Mouse (Mus musculus) kidney, adult 11 months (tissue): ENCODE measurements at regions not wholly inside any gene's neighbourhood (a gene's known extent, or its start where the extent isn't known, plus 50 kb on each side); places are given as distances from the start of the nearest gene placed in this dataset.
"Not testable (repeated sequence)": the region's sequence is repeated elsewhere in the genome, so short reads cannot be mapped to it uniquely, and the experiment has no call there.

Experiments used
- DNase-seq: peaks from one replicate; pipeline ENCODE4 v3.0.0; 2022

DNA sequence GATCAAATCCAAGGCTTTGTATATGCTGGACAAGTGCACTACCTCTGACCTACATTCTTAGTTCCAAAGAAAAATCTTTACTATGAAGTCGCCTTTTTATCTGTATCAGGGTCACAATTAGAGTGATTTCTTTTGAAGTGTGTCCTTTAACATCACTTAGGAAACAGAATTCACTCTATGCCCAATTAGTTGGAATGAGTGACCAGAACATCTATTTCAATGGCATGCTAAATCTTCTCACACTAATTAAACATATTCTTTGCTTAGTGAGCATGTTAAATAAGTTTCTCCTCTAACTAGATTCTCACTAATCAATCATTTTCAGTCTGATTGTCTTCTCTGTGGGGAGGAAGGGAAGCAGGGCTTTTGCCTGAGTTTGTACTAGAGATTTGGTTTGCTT, 84.9 kb downstream of the Arl6ip6 start:
- no peak for DNase-seq

DNA sequence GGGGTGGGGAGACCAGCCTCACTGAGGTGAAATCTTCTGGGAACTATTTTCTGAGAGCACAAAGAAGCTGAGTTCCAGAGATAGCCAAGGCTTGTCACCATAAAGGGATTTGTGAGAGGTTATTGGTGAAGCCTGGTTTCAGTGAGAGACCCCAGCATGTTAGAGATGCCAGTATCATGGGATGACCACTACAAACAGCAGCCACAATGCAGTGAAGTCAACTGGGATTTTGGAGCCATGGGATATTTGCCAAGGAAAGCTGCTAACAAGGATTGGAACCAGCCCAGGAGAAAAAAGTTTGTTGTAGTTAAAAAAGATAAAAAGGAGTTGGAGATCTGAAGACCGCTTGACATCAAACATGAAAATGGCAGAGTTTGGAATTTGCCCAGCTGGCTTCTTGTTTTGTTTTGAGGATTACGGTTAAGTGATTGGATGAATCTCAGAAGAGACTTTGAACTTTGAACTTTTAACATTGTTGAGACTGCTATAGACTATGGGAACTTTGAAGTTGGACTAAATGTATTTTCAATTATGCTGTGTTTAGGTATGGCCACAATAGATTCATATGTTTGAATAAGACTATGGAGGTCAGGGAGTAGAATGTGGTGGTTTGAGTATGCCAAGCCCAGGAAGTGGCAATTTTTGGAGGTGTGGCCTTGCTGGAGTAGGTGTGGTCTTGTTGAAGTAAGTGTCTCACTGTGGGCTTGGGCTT, 110.3 kb downstream of the Arl6ip6 start:
- no peak for DNase-seq

DNA sequence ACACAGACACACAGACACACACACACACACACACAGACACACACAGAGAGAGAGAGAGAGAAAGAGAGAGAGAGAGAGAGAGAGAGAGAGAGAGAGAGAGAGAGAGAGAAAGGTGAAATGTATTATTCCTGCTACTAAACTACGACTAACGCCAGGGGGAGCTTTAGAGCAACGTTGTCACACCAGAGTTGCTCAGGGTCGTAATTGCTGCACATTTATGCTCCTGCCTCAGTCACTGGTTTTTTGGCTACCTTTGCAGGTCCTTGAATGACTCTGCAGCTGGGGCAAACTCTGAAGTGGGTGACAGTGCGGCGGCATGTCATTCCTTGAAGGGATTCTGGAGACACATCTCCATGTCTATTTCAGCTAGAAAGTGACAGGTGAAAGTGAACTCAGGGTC, 139.2 kb downstream of the Arl6ip6 start:
- DNase-seq = no peak

DNA sequence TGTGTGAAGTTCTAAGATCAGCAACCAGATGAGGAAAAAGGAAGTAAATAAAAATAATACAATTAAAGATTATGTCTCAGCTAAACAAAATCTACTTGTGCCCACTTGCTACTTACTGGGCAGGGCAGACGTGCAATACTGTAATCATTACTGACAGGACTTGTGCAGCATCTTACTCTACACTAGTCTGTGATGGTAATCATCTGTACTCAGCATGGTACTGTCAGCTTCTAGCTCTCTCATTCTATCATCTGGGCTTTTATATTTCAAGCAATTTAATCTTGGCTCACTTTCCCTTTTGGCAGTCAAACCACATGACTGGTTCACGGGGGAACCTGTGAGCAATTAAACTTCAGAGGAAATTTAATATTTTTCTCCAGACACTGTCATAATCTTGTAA, 167.5 kb downstream of the Arl6ip6 start:
- DNase-seq = no peak

DNA sequence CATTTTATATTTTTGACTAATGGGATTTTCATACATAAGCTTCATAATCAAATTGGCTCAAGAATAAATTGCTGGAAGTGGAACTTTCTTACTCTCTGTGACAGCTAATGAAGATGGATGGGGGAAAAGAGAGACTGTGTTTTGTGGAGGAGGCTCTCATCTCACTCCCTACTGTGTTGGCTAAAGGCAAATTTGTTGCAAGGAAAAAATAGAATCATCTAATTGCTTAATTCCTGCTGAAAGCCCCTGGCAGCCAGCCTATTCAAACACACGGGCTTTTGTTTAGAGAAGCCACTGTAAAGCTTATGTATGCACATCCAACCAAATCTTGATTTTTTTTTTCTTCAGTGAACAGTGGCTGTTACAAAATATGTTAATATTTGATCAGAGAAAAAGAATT, 190.8 kb downstream of the Arl6ip6 start:
- DNase-seq = no peak

DNA sequence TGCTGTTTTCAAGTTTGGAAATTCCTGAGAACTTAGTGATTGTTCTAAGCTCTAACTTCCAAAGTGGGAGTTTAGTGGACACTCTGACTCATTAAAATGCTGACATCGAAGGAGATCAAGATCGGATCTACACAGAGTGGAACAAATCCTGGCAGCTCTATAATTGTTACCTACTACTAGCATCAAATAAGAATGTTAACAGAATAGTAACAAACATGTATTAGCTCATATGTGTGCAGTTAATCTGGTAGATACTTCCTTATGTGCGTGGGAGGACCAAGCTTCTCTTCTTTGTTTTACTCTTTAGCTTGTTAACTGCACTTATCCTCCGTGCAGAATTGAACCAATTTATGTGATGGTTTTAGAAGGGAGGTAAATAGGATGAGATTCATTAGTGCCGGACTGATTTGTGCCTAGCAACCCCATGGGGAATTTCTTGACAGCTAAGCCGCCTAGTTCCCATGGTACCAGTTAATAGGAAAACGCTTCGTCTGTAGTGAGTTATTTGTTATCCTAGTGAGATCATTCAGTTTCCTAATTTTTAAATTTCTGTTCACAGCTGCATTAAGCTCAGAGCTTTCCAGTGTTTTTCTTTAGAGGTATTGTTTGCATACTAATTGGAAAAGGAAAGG, 193.1 kb downstream of the Arl6ip6 start:
- DNase-seq = no peak

DNA sequence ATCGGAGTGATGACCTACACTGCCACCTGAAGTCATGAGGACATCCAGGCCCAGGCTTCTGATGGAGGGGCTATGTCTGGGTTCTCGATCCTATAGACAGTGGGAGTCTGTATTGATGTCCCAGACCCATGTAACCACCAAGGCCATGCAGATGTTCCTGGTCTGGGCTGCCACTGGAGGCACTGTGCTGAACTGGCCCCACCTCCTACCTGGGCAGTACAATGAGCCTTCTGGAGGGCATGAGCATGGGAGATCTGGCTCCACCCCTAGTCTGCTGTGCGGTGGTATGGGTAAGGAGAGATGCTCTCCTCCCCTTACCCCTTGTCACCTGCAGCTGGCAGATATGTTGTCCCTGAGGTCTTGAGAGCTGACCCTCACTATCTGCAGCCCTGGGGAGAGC, 197.1 kb downstream of the Arl6ip6 start:
- DNase-seq = no peak

DNA sequence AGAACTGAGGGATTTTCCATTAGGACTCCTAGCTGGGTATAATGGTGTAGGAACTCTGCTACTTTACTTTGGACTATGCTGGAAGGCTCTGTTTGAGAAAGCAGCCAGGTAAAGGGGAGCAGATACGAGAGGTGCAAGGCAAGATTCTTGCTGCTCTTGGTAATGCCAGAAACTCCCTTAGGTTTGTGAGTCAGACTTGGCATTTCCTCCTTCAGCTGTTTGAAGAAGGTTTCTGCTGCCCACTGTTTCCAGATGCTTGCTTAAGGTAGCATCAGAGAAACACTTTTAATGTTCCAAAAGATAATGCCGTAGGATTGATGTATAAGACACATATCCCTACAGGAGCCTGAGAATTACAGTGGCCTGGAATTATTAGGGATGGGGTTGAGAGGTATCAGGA, 222.9 kb downstream of the Arl6ip6 start:
- no peak for DNase-seq

DNA sequence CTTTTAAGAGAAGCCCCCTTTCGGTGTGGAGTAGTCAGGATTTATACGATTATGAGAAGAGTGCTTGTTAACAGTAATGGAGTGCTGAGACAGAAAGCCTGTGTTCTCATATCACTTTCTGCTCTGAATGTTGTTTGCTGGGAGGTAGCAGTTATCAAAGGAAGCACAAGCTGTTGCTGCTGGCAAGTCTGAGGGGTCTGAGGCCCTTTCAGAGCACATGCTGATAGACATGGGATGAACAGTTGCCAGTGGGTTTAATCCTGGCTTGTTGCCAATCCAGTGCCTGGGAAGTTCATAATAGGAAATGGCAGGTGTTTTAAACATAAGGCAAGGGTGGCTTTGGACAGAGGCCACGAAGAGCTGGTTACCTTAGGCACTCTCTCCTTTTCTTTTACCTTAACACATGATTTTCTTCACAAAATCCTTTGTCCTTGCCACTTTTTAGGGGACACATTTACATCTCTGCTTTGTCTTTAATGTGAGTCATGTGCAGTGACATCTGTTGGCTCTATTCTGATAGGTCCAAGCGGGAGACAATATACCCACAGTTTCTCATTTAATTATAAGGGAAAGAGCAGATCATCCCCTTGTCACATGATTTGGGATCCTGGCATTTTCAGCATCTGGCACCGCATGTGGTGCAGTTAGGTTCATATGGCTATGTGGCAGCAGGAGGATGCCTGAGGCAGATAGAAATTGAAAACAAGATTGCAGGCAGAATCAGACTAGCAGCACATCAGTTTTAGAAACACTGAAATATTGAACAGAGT, 245.7 kb downstream of the Arl6ip6 start:
- no peak for DNase-seq

DNA sequence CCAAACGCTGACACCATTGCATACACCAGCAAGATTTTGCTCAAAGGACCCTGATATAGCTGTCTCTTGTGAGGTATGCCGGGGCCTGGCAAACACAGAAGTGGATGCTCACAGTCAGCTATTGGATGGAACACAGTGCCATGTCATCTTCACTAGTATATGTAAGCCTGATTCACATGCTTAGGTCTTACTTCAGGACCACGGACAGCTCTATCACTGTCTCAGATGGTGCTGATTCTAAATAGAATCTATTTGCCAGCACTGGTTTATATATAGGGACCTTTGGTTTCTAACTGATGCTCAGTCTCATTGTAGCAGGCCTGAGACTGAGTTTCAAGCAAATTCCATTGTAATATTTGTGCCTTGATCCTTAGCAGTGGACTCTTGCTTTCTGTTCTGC, 248.8 kb downstream of the Arl6ip6 start:
- DNase-seq = not testable (repeated sequence)

DNA sequence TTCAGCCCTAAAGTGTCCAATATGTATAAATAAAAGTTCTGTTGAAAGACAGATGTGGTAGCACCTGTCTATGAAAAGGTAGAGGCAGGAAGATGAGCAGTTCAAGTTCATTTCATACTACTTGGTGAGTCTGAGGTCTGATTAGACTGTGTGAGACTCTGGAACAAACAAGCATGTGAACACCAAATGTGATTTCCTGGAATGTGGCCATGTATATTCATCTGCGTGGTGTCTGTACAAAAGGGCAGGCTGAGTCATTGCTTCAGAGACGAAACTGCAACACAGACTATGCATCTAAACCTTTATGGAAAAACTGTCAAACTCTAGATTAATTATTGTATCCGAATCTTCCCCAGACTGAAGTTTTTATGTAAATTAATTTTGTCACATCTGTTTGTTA, 268.7 kb downstream of the Arl6ip6 start:
- no peak for DNase-seq

DNA sequence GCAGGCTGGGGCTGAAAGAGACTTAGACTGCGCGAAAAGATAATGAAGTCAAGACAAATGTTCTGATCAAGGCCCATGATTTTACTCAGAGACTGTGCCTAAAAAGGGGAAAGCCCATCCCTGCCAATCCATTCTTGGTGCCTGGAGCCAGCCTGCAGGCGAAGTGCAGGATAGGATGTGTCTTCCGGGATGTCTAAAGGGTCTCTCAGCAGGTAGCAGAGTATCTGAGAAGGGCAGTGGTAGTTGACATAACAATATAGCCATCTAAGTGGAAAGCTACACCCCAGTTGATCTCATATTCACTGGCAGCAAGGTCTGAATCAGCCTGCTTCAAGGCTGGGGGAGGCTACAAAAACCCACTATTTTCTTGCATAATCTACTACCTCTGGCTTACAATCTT, 282.9 kb downstream of the Arl6ip6 start:
- DNase-seq = no peak

DNA sequence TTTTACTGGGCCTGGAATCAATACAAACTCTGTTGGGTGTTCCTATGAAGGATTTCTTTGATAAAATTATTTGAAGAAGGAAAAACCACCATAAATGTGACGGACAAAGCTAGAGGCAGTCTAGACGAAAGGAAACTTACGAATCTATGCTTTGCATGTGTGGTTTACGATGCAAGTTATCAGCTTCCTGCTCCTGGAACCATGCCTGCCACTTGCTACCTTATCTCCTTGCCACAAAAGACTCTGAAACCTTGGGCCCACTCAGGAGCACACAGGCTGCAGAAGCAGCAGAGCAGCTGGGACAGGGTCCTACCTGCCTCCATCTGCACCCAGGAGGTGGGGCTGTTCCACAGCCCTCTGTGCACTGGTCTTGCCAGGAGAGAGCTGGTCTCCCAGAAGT, 287.5 kb downstream of the Arl6ip6 start:
- DNase-seq = not testable (repeated sequence)

DNA sequence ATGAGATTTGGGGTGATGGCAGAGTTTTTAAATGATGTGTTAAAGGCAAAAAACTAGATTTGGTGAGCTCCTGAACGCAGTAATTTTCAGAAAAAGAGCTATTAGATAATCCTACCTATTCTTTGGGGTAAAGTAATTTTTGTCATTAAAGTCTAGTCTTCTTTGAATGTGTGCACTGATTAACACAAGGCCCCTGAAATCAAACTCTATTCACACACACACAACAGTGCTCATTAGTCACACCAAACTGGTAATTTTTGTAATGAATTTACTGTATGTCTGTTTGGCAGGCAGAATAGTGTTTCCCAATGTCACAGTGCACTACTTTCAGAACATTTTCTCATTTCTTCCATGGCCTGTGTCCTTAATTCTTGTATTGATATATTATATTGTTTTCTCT, 296.8 kb downstream of the Arl6ip6 start:
- DNase-seq = no peak

DNA sequence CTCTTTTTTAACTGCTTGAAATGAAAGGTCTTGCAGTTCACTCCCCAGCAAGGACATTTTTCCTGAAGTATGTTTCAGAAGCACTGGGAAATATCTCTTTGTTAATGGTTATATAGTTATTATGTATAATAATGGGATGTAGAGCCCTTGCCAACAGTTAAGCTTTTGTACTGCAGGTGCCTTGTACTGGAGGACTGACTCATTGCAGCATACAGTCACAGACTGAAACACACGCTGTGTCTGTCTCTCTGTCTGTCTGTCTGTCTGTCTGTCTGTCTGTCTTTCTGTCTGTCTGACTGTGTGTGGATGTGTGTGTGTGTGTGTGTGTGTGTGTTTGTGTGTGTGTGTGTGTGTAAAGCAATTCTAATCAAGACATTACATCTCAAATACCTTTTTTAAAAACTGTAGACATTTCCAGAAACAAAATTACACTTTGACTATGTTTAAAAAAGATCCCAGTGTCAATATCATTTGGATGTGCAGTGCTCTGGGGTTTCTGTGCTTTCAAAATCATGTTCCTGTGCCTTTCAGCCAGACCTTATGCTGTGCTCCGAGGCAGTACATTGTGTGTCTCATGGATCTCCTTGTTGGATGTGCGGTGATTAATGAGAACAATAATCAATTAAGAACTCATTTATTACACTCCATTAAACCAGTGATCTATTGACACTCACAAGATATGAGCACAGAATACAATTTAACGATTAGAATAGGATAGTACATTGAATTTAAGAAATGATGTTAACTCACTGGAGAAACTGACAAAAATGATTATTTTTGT, 299.5 kb downstream of the Arl6ip6 start:
- DNase-seq = no peak

DNA sequence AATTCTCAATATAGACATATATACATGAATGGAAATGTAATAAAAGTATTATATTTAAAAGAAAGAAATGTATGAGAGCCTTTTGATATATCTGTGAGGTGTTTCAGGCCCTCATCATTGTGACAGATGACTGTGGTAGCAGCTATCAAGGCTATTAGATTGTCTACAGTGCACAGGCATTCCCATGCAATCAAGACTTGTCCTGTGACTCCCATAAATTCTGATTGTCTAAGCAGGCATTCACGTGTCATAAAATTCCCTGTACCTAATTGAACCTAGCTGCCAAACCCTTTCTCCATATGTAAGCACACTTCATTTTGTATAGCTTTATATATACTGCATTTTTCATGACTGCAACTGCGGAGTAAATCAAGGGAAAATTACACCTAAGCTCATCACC, 301.3 kb downstream of the Arl6ip6 start:
- DNase-seq = no peak

DNA sequence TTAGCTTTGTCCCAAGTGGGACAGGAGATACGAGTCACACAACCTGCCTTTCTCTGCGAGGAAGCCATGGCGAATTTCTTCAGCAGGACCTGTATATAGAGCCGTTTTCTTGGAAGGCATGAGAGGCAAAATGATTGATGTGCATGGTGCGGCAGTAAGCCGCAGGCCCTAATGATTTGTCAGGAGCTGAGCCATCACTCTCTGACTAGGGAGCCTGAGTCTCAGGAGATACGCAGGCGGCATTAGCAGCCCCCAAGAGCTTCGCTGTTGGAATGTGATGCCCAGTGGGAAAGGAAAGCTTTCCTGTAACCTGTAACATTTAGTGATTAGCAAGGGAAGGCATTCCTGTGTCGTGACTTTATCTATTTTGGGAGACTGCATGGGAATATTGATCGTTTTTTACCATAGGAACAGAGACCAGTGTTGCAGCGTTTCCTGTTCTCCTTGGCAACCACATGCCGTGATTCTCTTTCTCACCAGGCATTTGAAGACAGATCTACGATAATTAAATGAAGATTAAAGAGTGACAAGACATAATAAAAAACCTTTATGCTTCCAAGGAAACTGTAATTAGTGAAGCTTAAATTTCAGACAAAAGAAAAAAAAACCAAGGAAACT, 310.2 kb downstream of the Arl6ip6 start:
- no peak for DNase-seq

DNA sequence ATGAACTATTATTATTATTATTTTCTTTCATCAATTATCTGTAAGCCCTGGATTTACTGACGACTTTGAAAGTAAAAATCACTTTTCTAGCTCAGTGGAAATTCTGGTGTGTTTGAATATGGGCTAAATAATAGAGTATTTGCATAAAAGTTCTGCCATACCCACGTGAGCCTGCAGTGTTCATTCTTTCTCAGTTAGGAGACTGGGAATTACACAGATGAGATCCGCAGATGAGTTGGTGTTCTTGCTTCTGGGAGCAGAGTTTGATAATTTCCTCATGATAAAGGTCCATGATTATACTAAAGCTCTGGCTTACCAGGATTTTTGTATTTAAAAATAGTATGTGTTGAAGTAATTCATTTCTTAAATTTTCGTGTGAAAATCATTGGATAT, 310.7 kb downstream of the Arl6ip6 start:
- DNase-seq = no peak

DNA sequence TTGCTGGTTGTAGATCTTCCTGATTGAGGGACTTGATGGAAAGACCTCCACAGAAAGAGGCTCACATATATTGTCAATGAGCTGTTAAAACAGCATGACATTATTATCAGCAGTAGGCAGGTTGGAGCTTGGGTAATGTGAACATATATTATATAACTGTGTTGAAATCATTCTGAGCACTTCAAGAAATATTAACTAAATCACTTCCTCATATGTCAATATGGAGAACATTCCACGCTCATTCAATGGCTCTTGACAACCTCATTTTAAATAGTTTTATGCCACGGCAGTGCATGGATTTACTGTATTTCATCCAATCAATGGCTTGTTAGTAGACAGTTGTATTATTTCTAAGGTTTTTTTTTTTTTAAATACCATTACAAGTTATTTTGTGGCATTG, 350.6 kb downstream of the Arl6ip6 start:
- DNase-seq = no peak

DNA sequence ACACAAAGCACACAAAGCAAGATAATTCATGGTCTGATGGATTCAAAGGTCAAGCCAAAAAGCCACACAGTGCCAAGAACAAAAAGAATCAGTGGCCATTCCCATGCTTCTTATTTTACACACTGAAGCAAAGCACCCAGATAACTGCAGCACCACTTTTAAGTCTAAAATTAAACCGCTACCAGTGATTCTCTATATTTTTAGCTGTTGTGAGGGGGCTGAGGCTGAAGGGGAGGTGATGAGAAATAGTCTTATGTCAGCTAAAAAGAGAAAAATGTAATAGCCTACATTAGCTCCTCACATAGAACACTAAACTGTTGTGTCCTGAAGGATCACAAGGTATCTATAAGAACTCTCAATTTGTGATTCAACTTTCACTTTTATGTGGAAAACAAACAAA, 382.5 kb downstream of the Arl6ip6 start:
- DNase-seq = no peak

DNA sequence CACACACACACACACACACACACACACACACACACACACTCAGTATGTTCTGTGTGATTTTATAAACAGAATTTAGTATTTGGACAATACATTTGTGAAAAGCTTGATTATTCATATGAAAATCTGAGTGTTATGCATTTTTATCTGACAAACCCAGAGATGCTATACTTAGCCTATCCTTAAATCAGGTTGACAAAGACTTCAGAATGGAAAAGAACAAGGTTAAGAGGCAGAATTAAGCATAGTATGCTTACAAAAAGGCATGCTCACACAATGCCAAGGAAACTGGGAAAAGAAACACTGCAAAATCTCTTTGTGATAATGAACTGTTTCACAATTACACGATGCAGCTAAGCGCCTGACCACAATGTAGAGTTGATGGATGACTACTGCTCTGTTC, 414.3 kb downstream of the Arl6ip6 start:
- no peak for DNase-seq

DNA sequence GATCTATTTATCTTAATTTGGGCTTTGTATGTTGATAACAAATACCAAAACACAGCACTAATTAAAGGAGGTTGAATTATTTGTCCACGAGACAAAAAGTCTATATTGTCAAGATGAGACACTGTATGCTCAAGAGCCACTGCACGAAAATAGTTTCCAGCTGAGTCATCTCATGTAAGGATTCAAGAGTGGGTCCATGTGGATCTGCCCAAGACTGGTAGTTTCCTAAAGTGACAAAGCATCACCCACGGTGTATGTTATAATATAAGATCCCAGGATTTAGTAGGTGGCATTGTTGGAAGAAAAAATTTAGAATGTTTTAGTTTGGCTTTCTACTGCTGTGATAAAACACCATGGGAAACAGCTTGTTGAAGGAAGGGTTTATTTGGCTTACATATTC, 428.2 kb downstream of the Arl6ip6 start:
- DNase-seq = no peak
